Mouse (Mus musculus) adrenal gland (tissue): ENCODE measurements at regions not wholly inside any gene's neighbourhood (a gene's known extent, or its start where the extent isn't known, plus 50 kb on each side); places are given as distances from the start of the nearest gene placed in this dataset.

Experiments used
- intact Hi-C: fragments of 180-260 bp; cut with DNase I; formaldehyde crosslinking; loops from one replicate; pipeline ENCODE4 v1.15.1; 2025

GRCm38 (mm10) chr2:72797002-72797718, 183.1 kb downstream of the Sp3 start:
- intact Hi-C loops: no loop called here

DNA sequence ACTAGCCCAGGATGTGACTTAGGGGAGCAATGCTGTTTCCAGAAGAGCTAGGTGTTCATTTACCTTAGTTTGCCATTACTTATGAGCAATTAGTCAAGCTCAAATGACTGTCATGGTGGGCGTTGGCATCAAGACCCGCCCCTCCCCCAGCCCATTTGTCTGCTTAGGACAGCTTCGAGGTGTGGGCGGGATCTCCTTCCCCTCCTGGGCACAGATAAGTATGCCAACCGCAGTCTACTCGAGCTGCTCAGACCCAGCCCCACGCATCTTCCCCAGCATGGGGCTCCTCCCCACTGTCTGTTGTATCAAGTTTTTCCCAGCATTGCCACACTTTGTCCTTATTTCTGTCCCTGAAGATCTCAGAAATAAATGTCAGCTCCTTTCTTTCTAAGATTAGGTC, 179.6 kb downstream of the Sp3 start:
- intact Hi-C loops: no loop called here

- intact Hi-C loops: no loop called here
These were observed 166.8 kb downstream of the Sp3 start for GRCm38 (mm10) chr2:72813282-72813974.

GRCm38 (mm10) chr2:72825251-72825650, 155.0 kb downstream of the Sp3 start:
- intact Hi-C loops: no loop called here

DNA sequence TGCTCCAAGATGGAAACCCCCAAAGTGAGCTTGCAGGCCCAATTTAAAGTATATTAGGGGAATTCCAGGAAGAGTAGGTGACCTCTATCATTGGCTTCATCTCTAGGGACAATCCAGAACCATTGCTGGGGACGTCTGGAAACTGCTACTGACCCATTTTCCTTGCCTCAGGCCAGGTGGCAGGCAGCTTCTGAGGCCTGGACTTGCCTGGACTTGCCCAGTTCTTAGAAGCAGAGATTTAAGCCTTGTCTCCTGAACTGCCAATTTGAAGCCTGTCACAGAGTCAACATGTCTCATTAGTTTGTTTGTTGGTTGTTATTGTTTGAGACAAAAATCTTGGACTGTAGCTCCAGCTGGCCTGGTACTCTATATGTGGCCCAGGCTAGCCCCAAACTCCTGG, 151.1 kb downstream of the Sp3 start:
- intact Hi-C loops: no loop called here

- intact Hi-C loops: no loop called here
These were observed 147.5 kb downstream of the Sp3 start for GRCm38 (mm10) chr2:72832770-72833169.

- intact Hi-C loops: no loop called here
These were observed 142.0 kb downstream of the Sp3 start for GRCm38 (mm10) chr2:72838085-72838727.

DNA sequence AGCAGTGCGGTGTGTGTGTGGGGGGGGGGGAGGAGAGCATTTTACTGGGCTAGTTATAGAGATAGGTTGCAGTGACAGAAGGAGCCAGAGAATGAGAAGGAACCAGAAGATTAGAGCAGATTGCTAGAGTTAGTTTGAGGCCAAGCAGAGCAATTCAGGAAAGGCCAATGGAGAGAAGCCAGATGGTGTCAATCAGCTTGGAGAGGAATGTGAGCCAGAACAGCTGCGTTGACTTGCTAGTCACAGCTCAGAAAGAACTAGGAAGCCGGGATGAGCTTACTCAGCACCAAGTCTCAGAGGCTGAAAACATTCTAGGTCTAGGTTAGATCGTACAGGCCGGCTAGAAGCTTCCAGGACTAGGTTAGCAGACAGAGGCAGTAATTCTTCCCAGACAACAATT, 140.6 kb downstream of the Sp3 start:
- intact Hi-C loops: no loop called here

DNA sequence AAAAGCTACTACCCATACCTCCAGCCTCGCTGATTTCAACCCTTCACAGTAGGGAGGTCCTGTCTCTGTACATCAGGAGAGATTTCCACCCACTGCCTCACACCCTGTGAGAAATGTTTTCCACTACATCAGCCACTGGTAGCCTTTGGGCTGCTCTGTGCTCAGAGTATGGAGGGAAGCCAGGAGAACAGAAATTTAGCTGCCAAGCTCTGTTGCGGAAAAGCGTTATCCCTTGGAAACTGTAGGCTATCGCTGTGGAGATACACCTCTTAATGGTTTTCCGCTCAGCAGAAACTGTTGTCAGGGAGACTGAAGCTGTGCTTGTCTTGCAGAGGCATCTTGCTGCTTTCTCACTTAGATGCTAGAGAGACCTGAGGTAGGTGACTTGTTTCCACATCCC, 138.9 kb downstream of the Sp3 start:
- intact Hi-C loops: no loop called here

GRCm38 (mm10) chr2:72843610-72844009, 136.6 kb downstream of the Sp3 start:
- intact Hi-C loops: no loop called here

- intact Hi-C loops: no loop called here
These were observed 130.6 kb downstream of the Sp3 start for GRCm38 (mm10) chr2:72849441-72850192.

- intact Hi-C loops: no loop called here
These were observed 127.7 kb downstream of the Sp3 start for GRCm38 (mm10) chr2:72852509-72852908.

DNA sequence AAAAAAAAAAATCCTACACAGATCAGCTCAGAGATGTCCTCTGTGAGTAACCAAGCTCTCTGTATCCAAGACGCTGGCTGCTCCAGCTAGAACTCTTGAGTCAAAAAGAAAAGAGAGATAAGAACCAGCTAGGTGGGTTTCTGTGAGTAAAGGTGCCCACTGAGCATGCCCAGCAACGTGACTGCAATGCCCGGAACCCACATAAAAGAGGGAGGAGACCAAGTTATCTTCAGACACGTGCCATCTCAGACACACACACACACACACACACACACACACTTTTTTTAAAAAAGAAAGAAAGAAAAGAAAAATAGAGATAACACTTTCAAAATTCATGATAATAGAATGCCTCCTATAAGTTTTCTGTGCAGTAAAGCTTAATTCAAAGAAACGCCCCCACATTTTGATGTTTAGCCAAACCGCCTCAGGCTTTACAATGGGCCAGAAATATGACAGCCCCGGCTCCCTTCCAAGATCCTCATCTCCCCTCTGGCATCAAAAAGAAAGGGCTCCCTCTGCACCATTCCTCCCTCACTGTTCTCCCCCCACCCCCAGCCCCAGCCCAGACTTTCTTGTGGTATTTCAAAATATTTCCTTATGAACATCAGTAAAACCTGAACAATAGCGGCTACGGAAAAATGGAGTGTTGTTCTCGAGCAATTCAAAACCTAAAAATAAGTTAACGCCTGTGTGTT, 124.8 kb downstream of the Sp3 start:
- intact Hi-C loops: no loop called here

DNA sequence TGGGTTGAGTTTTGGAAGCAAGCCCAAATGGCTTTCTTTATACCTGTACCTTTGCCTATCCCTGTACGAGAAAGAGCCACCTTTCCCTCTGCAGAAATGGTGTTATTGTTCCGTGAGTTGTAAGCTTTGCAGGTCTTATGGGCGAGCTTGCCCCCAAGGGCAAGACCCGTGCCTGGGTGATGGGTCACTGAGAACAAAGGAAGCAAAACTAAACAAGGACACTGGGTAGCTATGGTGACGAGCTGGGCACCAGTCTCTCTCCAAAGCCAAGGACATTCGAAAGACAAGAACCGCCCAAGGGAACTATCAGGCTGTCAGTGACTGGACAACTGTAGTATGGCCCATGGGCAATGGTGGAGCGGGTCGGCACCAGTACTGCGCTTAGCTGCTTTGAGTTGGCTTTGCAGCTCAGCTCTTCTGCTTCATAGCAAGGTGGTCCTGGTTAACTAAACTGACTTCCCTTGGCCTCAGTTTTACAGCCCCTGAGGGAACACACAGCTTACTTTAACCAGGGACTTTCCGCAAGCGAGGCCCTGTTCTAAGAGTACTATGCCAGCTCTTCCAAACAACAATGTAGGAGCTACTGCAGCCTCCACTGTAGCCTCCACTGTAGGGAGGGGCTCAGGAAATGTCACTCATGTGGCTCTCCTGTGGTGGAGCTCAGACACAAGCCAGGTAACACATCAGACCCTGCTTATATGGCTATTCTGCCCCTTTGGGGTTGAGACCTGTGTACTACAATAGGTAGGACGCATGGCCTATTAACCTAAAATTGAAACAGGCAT, 124.1 kb downstream of the Sp3 start:
- intact Hi-C loops: no loop called here

- intact Hi-C loops: no loop called here
These were observed 122.9 kb downstream of the Sp3 start for GRCm38 (mm10) chr2:72857377-72857776.

DNA sequence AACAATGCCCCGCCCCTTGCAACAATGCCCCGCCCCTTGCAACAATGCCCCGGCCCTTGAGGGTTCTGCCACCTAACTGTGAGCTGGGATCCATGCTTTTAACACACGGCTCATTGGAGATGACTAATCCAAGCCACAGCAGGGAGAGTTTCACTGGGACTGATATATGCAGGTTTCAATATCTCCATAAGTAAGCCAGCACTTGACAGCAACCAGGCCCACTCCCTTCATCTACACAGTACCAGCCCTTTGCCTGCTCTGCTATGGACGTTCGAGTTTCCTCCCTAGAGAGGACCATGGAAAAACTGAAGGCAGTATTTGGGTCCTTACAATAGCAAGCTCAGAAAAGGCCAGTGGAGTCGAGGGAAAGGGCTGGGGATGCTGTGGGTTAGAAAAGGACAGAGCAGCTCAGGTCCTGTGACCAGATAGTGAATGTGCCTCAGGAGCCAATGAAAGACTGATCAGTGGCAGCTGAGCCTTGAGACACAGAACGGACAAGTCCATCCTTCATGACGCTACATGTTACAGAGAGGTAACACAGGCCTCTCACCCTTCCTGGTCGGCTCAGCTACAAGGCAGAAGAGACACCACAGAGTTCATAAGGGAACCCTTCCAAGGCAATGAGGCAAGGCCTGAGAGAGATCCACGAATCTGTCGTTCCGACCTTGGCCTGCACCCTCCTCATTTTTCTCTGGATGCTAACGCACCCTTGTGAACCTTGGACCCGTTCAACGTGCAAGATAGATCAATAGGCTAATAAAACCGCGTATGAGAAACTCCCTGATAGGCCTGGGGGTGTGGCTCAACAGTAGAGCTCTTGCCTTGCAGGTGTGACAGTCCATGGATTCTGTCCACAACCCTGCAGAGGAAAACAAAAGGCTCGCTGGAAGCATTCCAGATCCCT, 114.5 kb downstream of the Sp3 start:
- intact Hi-C loops: no loop called here

DNA sequence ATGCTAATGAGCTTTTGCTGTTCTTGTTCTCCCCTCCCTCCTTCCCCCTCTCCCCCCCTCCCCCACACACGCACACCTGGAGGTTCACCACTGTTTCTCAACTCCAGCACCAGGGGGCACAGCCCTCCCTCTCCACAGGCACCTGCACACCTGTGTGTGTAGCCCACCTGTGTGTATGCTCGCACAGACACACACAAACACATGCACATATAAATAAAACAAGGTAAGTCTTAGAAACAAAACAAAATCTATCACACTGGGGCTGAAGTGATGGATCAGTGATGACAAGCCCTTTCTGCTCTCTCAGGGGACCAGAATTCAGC, 113.9 kb downstream of the Sp3 start:
- intact Hi-C loops: no loop called here

DNA sequence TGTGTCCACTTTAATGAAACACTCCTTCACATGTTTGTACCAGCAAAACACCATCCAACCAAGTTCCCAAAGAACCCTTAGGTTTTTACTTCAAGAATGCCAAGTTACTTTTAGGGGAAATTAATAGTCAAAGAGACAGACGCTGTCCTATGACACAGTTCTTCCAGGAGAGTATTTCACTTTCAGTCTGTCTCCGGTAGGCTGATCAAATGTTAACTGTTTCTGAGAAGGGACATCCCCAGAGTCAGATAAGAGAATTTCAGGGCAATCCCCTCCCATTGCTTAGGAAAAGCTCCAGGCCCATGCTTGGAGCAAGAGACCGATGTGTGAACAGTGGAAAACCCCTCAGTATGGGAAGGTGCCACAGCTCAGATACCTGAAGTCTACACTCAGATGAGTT, 112.1 kb downstream of the Sp3 start:
- intact Hi-C loops: no loop called here

GRCm38 (mm10) chr2:72871836-72872235, 108.4 kb downstream of the Sp3 start:
- intact Hi-C loops: no loop called here

GRCm38 (mm10) chr2:72873948-72874347, 106.3 kb downstream of the Sp3 start:
- intact Hi-C loops: no loop called here
